Mouse (Mus musculus) frontal cortex, postnatal 14 days (tissue): ENCODE data around the gene Calcrl.
"Not testable (repeated sequence)": the region's sequence is repeated elsewhere in the genome, so short reads cannot be mapped to it uniquely, and the experiment has no call there.

ENCODE experiments used
- DNase-seq, 2 experiments: peaks; one replicate each; pipeline ENCODE4 v3.0.0; 2022; ENCODE audit warnings: low spot score in 2 of 2

Calcrl gene

GRCm38 (mm10) chr2:84389075-84389474 lies 36.1 kb downstream of the Calcrl start:
- DNase-seq = no peak

- DNase-seq = not testable (repeated sequence)
Observed at GRCm38 (mm10) chr2:84388537-84388936, 36.7 kb downstream of the Calcrl start.

DNA sequence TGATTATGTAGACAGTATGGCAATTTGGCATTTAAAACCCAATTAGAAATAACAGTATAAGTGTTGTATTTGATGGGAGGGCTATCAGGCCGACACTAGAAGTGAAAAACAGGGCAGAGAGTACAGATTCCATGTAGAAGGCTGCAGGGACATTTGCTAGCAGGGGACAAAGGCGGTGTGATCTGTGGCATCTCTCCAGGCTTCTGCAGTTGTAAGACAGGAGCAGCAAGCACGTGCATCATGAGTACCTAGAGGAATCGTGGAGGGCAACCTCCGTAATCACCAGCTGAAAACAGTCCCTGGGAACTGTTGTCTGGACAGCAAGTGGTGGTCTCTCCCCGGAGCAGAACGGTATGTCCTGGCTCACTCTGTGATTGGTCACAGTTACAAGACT lies 37.2 kb downstream of the Calcrl start:
- DNase-seq = no peak

DNA sequence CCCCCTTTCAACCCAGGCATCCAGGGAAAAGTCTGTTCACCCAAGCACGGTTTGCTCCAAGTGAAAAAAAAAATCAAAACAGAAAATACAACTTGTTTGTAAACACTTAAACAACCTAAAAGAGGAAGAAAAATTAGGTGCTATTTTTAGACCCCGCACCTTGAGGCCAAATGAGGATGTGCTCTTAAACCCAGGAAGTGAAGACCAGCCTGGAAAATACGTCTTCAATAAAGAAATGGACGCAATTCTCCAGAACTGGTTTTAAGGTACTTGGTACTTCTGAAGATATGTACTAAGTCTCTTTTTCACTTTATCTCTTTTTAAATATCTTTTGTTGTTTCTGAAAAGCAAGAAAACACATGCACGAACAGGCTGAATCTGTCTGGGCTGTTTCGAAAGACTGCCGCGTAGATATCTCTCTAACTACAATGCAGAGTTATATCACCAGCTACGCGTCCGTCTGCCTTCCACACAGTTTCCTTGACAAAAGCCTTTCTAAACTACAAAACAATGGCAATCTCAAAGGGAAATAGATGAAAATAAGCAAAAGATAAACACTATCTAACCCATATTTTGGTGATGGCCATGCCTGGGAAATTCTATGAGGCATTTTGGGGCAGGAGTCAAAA lies 37.7 kb downstream of the Calcrl start:
- DNase-seq = no peak

- no peak for DNase-seq
Observed at GRCm38 (mm10) chr2:84386563-84387393, 38.4 kb downstream of the Calcrl start.

- no peak for DNase-seq
Observed at GRCm38 (mm10) chr2:84384911-84385693, 40.1 kb downstream of the Calcrl start.

DNA sequence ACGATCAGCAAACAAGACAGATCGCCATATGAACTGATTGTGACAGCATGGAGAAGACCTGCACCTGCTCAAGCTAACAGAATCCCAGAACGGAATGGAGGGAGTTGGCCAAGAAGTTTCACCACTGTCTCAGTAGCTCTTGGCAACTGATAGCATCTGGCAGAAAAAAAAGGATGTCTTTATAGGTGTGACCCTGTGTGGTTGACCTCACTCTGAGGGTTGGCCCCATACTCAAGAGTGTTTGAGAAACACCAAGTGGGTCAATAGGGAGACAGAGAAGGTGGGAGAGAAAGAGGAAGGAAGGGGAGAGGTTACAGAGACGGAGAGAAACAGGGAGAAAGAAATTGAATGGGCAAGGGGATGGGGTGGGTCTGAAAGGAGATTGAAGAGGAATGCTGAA lies 41.4 kb downstream of the Calcrl start:
- no peak for DNase-seq

GRCm38 (mm10) chr2:84382556-84382955 lies 42.7 kb downstream of the Calcrl start:
- no peak for DNase-seq

- no peak for DNase-seq
Observed at GRCm38 (mm10) chr2:84381997-84382396, 43.2 kb downstream of the Calcrl start.

GRCm38 (mm10) chr2:84380816-84381215 lies 44.4 kb downstream of the Calcrl start:
- peak in 1 of 2 experiments; percentile 20 for DNase-seq

GRCm38 (mm10) chr2:84378678-84379077 lies 46.5 kb downstream of the Calcrl start:
- DNase-seq = no peak

DNA sequence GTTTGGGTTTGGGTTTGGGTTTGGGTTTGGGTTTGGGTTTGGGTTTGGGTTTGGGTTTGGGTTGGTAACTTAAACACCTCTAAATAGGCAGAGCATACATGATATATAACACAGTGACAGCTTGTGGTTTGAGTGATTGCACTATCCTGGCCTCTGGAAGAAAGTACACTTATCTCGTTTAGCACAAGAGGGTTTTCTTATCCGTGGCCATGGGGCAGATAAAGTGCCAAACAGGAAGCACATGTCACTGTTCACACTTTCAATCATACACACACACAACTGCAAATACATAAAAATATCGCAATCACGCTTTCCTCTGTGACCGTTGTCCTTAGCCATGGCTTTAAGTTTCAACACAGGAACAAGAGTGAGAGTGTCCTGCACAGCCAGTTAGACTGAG lies 56.0 kb downstream of the Calcrl start:
- no peak for DNase-seq

DNA sequence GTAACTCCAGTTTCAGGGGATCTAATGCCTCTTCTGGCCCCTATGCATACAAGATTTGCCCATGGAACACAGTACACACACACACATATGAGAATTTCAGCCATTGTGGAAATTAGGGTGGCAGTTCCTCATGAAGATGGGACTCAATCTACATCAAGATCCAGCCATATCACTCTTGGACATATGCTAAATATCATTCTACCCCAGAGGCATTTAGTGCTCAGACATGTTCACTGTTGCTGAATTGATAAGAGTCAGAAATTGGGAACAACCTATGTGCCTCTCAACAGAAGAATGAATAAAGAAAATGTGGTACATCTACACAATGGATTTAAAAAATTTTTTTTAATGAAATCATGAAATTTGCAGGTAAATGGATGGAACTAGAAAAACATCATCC lies 58.5 kb downstream of the Calcrl start:
- DNase-seq = no peak

- no peak for DNase-seq
Observed at GRCm38 (mm10) chr2:84365266-84365665, 59.9 kb downstream of the Calcrl start.

GRCm38 (mm10) chr2:84362779-84363719 lies 62.2 kb downstream of the Calcrl start:
- no peak for DNase-seq

- no peak for DNase-seq
Observed at GRCm38 (mm10) chr2:84358690-84359343, 66.4 kb downstream of the Calcrl start.

DNA sequence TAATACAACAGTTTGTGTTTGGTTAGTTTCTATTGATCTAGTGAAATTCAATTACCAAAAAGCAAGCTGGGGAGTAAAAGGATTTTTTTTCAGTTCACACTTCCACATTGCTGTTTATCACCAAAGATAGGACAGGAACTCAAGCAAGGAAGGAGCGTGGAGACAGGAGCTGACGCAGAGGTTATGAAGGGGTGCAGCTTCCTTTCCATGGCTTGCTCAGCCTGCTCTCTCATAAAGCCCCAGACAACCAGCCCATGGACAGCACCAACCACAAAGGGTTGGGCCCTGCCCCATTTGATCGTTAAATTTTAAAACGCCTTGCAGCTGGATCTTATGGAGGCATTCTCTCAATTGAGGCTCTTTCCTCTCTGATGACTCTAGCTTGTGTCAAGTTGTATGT lies 69.9 kb downstream of the Calcrl start:
- no peak for DNase-seq

GRCm38 (mm10) chr2:84347376-84347775 lies 77.8 kb downstream of the Calcrl start:
- DNase-seq = no peak

GRCm38 (mm10) chr2:84343756-84344155 lies 81.5 kb downstream of the Calcrl start:
- DNase-seq = no peak

DNA sequence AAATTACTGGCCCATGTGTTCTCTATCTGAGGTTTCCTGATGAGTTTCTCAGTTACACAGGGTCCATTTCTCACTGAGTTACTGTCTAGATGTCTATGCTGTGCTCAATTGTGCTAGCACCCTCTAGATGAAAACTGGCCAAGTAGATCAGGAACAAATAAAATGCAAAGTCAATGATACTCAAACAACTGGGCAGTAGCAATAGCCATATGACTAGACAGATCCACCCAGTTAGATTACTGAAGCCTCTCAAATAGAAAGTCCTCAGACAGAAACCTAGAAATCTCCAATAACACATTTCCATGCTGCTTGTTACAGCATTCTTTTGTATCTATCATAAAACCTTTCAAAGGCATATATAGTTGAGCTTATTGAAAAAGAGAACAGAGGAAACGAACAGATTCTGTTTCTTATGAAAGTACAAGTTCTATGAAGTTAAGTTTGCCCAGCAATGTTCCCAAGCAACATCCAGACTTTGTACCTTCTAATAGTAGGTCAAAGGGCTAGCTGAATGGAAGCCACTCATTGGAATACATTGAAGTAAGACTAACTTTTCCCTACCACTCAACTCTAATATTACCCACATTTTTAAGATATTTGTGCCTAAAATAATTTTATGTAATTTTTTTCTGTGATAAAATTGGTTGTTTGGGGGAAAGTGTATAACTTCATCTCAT lies 87.3 kb downstream of the Calcrl start:
- no peak for DNase-seq
